Mouse (Mus musculus) lung, postnatal 4 days (tissue): ENCODE results near the gene Smok2a.
"Not testable (repeated sequence)": the region's sequence is repeated elsewhere in the genome, so short reads cannot be mapped to it uniquely, and the experiment has no call there.

Experiments used
- DNase-seq, 2 experiments: peaks; one replicate each; pipeline ENCODE4 v3.0.0; 2021

The Smok2a gene

DNA sequence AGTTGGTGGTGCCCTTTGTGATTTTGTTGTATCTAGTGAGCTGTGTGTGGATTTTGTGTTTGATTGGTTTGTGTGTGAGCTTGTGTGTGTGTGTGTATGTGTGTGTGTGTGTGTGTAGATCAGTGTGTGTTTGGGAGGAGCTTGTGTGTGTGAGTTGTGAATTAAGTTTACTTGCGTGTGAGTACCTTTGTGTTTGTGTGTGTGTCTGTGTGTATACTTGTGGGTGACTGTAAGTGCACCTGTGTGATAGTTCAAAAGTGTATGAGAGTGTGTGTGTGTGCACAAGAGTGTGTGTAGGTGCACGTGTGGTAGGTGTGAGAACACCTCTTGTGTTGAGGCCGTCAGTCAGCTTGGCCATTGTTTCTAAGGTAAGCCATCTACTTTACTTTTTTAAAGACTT lies at the start of gene Smok2a:
Gene Smok2a (plus strand): TSS at position 301 of the 400 bp plus-strand sequence.
- DNase-seq, result no peak

DNA sequence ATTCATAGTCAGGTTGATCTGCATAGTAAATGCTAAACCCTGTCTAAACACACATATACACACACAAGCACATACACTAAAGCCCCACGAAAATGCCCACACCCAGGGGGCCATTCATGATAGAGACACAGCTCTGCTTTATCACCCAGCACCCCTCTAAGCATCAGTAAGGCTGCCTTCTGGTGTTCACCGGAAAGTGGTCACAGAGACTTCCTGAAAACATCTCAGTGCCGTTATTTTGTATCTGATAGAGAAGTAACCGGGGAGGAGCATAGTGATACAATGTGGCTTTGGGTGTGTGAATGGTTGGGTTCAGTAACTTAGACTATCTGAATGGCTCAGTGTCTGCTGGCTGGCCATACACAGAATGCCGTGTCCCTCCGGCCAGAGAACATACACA lies 47.4 kb upstream of the Smok2a start:
- DNase-seq, result not testable (repeated sequence)

DNA sequence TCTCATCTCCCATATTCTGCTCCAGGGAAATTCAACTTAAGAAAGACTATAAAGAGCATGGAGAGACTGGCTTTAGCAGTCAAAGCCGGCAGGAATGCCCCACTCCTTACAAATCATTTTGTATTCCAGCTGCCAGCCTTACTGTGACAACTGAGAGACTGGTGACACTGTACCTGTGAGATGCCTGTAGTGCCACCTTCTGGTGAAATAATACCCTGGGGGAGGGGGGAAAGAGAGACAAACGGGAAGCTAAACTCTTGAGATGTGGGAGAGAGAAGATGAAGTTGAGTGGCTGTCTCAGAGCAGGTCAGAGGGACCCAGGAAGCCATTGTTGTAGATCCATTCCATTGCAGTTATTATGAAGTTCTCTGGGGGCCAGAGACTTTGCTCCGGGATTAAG lies 47.0 kb upstream of the Smok2a start:
- peak in 1 of 2 experiments; percentile 3 for DNase-seq

DNA sequence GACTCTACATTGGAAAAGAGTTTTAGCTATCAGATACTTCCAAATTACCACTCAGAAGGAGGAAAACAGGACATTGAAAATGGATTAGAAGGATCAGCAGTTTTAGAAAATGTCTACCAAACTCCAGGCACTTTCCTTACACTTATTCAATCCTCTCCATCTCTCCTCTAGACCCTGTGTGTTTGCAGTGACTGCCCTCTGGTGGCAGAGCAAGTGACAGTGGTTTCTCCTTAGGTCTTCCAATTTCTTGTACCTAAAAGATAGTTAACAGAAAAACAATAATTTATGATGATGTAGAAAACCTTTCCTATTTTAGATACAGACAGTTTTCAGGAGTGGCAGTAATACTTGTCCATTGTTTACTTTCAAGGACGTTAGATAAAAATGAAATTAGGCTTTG lies 45.4 kb upstream of the Smok2a start:
- DNase-seq, result not testable (repeated sequence)

DNA sequence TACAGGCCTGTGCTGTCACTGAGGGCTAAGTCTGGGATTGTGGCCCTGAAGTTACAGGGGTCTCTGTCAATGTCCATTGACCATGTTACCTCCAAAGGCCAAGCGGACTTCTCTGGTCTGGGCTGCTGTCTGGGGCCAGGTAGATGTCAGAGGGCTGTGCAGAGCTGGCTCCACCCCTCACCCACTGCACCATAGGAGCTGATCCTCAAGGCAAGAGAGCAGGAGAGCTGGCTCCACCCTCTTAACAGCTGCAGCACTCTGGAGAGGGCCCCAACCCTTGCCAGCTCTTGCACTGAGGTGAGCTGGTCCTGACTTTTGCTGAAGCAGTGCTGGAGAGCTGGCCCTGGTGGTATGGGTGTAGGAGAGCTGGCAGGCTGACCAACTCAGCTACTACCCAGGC lies 43.2 kb upstream of the Smok2a start:
- DNase-seq, result peak; percentile 4 to 36

DNA sequence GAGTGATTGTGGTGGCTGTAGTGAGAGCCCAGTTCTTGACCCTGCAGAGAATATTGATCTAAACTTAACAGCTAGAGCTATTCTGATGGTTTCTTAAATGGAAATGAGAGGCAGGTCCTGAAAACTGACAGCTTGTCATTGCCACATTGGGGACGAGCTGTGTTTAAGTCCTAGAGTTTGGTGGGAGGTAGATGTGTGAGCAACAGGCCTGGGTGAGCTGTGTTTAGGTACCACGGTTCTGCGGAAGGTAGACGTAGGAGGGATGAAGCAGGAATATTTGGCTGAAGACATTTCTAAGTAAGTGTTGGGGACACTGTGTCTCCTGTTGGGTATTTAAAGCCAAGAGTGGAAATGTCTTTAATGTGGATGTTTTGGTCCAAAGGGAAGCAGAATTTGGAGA lies 42.0 kb upstream of the Smok2a start:
- not testable (repeated sequence) for DNase-seq

DNA sequence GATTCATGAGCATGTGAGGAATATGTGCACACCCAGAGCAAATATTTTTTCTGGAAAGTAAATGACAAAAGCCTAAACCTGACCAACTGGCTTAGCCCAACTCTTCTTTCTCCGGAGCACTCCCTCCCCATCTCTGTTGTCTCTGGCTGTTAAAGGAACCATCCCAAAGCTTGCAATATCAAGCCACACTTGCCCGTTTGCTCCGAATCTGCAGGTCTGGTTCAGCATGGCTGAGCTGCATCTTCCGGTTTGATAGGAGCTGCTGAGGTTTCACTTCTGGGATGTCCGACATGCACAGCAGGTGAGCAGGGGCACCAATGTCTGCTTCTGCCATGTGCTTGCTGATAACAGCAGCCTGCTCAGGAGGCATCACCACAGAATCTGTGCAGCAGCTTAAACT lies 40.5 kb upstream of the Smok2a start:
- DNase-seq, result peak in 1 of 2 experiments; percentile 3

DNA sequence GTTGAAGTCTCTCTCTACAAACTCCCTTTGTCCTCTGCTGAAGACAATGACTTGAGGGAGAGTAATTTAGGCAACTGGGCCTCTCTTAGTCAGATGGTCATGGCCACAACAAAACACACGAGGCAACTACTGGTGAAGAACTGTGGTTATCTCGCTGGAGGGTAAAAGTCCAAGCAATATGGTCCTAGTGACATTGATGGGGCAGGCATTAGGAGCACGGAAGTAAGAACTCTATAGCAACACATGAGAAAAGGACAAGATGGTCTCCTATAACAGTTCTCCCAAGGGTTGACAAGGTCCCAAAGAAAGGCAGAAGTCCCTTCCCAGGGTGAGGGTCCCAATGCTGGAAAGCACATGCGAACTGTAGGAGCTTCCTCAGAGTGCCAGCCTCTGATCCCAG lies 38.3 kb upstream of the Smok2a start:
- DNase-seq, result not testable (repeated sequence)

DNA sequence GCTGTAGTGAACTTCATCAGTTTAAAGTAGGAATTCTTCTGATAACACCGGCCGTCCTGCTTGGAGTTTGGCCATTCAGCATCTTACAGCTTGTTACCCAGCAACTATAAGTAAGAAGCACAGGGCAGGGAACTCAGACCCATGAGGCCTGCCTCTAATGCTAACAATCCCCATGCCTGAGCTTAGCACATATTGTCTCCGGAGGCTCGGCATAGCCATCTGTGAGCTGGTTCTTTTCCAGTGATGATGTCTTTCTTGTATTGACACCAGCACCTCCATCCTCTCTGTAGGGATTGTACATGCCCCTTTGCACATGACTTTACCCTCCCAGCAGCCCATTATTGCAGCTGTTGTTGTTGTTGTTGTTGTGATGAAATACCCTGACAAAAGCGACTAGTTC lies 36.5 kb upstream of the Smok2a start:
- DNase-seq, result not testable (repeated sequence)

DNA sequence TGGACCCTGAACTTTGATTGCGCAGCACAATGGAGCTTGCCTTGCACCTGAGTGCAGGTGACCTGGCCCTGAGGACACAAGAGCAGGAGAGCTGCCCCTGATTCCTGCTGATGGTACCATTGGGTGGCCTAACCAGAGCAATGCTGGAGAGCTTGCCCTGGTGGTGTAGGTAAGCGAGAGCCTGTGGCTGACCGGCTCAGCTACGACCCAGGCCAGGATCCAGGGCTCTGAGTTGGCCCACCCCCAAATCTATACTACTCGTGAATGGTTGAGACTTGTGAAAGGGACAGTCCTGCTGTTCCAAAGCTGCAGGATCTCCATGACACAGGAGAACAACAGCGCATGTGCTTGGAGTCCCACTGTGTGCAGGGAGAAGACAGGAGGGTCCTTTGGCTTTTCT lies 34.4 kb upstream of the Smok2a start:
- peak in 1 of 2 experiments; percentile 3 for DNase-seq

DNA sequence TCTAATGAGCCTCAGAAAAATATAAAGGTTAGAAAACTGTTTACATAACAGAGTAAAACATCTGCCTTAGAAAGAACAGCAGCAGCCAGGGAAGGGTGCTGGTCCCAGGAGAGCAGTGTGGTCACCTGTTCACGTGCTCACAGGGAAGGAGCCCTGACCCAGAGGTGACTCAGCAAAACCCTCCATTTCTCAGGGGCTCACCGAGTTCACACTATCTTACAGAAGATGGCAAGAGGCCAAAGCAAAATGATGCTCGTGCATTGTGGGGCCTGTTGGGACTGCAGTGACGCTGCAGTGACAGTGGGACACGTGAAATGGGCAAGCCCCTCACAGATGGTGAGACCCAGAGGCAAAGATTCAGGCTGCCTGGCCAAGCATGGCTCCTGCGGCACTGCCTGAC lies 33.4 kb upstream of the Smok2a start:
- DNase-seq, result peak in 1 of 2 experiments; percentile 3

DNA sequence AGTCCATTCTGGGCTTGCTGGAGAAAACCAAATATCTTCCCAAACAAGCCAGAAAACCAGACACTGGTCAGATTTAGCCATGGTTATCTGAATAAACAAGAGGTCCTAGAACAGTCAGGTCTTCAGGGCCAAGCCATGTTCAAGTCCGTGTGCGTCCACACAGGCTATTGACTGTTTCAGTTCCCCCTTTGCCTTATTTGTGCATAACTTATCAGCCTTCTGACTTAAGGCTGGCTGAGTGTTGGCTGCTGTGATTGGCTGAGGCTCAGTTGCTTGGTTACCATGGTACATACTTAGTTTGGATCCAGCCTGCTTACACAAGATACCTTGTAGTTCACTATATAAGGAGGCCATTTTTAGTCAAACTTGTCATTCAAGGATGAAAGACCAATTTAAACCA lies 32.1 kb upstream of the Smok2a start:
- DNase-seq, result not testable (repeated sequence)

DNA sequence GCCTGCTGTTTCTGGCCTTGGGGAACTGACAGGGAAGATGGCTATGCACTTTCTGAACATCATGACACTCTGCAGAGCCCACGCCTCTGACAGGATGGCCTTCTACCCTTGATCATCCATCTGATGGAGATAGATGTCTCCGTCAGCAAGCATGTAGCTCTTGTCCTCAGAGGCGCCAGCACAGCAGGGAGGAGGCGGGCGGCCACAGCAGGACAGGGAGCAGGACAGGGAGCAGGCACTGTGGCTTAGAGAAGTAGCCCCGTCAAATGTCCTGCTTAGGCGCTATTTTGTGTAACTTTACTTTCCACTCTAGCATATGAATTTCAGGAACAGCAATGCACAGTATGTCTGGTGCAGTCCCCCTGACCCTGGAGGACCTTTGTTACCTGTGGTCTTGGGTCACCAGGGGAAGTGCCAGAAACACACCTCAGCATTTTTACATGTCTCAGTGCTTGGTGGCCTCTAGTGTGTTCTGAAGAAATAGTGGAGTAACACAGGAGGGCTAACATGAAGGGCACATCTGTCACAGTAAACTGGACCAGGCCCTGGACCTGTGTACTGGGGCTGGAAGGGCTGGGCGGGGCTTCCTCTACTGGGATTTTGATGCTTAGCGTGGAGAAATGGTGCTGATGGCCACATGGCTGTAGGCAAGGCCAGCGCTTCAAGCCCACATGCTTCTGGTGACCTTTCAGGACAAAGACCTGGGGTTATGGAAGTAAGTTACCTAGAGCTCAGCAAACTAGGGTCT lies 30.0 kb upstream of the Smok2a start:
- DNase-seq, result peak in 1 of 2 experiments; percentile 3

DNA sequence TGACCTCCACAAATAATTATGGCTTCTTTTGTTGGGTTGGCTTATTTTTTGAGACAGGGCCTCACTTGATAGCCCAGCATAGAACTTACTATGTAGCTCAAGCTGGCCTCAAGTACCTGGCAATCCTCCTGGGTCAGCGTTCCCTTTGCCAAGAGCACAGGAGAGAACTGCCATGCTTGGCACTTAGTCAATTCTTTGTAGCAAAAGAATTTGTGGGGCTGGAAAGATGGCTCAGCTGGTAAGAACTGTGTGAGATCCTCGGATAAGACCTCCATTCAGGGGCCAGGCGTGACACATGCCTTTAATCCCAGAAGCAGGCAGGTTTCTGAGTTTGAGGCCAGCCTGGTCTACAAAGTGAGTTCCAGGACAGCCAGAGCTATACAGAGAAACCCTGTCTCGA lies 24.5 kb upstream of the Smok2a start:
- DNase-seq, result not testable (repeated sequence)

DNA sequence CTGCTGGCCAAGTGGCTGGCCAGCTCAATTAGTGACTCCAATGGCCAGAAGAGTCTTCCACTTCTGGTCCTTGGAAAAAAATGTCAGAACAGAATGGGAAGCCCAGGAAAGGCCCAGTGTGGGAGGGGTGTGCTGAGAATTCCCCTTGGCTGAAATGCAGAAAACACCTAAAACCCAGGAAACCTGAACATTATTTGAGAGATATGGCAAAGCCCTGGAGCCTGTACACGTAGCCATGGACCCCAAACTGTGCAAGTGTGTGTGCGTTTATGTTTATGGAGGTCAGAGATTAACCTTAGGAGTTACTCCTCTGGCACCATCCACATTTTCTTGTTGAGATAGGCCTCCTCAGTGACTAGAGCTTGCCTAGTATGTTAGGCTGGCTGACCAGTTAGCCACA lies 22.2 kb upstream of the Smok2a start:
- not testable (repeated sequence) for DNase-seq

DNA sequence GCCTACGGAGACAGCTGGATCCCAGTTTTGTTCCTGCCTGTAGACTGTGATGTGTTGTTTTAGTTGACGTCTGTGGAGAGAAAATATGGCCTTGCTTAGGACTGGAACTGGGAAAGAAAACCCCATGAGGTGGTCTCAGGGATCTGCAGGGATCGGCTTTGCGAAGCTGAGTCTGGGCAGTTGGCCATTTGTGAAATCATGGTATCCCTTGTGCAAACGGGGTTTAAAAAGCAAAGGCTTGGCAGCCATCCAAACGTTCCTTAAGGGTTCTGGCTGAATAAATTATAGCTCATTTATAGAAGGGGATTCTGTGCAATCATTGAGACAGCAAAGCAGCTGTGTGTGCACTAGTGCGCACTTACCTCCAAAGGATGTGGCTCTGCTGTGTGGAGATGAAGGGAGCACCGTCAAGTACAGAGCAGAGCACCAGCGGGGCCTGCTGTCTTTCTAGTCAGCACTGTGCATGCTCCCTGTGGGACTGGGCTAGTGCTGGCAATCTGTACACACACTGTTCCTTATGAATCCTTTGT lies 21.0 kb upstream of the Smok2a start:
- peak; percentile 56 to 63 for DNase-seq

DNA sequence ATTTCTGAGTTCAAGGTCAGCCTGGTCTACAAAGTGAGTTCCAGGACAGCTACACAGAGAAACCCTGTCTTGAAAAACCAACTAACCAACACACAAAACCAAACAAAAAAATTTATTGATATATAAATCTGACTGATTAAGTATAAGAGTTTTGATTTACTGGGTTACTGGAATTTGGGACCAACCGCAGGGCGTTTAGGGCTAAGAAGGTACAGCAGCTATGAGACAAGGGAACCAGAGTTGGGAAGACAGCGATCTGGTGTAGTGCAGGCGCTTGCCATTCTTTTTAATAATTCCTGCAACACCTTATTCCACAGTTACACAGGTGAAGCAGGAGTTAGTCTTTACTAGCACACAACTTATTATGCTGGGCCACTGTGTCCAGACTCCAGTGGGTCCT lies 19.4 kb upstream of the Smok2a start:
- not testable (repeated sequence) for DNase-seq

DNA sequence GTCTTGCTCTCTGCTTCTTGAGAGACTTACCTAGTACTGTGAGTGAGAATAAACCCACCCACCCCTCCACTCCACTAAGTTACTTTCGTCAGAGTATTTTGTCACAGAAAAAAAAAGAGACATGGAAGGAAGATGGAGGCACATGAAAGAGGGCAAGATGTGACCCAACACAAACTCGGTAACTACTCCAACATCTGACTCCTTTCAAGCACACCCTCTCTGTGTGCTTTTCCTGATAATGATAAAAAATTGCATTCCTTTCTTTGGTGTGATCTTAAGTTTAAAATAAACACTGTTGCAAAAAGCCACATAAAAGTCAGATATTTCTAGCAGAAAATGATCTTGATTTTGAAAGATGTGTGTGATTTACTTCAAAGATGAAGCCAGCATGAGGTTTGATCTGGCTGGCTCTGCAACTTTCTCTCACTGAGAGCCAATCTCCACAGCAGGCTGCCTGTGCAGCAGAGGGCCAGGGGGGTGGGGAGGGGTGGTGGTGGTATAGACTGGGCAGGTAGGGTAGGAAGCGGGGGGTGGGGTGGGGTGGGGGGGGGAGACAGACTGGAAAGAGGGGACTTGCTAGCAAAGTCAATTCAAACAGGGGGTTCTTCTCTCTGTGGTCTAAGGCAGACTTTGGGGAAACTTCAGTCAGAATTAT lies 18.4 kb upstream of the Smok2a start:
- DNase-seq, result not testable (repeated sequence)

DNA sequence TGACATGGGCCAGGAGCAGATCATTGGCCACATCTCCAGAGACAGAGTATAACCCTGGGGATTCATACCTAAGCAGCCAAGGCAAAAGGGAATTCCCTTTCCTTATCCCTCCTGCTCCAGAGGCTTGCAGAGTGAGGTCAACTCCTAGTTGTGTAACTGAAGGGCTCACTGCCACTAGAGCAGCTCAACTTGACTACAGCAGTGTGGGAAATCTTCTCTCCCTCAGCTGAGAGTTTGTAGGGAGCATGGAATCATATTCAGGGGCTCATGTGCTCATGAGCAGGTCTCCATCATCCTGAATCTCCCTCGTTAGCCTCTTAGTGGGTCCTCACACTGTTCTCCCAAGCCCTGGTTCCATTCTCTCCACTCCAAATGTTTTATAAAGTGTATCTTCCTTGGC lies 15.7 kb upstream of the Smok2a start:
- DNase-seq, result not testable (repeated sequence)

DNA sequence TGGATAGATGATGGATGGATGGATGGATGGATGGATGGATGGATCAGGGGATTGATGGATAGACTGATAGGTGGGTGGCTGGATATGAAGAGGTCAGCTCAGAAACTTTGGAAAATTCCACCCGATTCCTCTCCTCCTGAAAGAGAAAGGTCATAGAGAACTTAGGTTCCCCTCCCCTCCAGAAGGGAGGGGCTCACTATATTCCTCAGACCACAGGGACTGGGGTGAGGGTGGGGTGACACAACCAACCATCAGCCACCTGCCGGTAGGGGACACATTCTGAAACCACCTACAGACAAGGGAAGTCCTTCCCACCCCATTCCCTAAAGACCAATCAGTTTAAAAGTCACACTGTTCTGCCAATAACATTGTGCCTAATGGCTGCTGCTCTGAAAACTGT lies 14.5 kb upstream of the Smok2a start:
- DNase-seq, result no peak

DNA sequence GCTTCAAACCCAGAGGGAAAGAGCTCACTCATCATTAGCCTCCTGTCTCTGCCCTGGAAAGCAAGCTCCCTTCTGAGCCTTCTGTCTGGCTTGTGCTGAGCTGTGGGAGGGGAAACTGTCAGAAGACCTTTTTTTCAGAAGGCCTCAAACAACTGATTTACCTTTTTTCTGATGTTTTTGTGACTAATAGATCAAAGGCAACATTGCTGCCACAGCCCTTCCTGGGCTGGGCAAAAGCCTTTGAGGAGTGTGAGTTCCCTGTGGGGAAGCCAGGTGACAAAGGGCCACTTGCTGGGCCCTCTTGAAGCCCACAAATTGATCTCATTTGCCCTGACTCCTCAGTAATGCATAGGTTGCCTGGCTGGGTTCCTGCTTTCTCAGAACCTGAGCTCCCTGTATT lies 12.5 kb upstream of the Smok2a start:
- not testable (repeated sequence) for DNase-seq

DNA sequence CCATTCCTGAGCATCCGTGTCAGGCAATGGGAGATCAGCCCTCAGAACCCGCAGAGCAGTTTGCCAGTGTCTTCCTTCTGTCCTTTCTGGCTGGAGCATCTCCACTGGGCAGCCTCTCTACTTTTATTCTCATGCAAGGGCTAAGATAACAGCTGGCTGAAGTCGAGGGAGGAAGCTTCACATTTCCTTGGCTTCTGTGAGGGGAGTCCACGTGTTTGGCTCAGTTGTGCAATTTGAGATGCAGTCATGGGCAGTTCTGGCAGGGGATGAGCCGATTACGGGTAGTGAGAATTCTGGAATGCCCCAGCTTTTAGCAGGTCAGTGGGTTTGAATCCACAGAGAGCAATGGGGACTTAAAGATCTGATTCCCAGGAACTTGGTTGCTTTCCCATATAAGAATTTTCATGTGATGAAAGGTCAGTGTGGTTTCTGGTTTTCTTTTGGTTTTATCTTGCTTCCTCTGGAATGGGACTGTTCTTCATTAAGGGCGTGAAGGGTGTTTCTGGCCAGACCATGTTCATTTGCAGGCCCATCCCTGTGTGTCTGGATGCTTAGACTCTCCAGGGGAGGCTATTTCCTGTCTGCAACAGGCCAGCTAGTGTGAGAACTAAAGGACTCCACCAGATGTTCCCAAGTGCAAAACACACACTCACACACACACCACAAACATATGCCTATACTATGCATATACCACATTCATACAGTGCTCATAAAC lies 8.7 kb upstream of the Smok2a start:
- DNase-seq, result peak; percentile 42 to 63

DNA sequence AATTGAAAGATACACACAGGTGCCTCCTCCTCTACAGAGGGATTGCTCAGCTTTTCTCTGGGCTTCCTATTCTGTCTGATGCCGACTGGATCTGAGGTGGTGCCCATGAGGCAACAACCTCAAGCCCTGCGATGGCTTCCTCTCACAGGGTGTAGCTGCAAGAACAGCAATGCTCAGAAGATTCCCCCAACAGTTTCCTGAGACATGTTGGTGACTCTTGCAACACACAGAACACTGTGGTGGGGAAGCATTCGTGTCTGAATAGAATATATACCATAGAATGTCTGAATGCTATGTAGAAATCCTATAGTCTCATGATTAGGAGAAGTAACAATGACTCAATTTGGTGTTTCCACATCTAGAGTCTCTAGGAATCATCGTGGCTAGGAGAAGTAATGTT lies 6.8 kb upstream of the Smok2a start:
- no peak for DNase-seq

DNA sequence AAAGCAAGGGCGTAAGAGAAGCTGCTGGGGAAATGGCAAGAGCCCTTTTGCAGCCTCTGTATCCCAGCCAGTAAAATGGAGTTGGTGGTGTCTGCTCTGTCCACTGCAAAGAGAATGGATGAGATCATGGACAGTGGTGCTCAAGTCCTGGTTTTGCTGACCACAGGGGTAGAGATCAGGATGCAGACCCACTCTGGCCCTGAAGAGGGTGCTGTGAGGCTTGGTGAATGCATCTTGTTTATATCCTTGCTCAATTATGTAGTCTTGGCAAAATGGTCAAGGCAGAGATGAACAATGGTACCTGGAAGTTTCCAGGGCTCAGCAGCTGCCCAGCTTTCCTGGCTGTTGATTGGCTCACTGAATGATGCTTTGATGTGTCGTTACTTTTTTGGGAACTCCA lies 5.4 kb upstream of the Smok2a start:
- DNase-seq, result no peak
